In the genomic region with DNA sequence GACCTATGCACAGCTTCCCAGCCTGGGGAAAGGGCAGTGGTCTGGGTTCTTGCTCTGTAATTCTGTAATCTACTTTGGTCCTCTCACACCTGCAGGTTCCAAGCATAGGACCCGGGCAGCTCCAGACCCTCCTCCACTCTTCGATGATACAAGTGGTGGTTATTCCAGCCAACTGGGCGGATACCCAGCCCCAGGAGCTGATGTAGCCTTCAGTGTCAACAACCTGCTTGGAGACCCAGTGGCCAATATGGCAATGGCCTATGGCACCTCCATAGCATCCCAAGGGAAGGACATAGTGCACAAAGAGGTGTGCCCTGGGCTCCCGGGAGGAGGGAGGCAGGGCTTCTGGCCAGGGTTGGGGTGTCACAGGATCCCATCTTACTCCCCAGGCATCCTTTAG, we compare ENCODE assay signal across 8 mouse cellular contexts. TPM values are rescaled to one million over a fixed set of nuclear protein-coding genes. Genes with fewer than 3 reads are reported as not detected.
DNase-seq lines count a peak whose midpoint lies in the region; ATAC-seq and TF ChIP-seq lines count a peak whose summit lies in the region.

No protein-coding gene starts in this region.

- no peaks in the 10 kb centered on the region for H3K9me3 ChIP-seq in heart, embryonic 13.5 days
- H3K9me3 ChIP-seq in G1E (replicated peaks): no peaks in the 10 kb centered on the region
- no peaks in the 10 kb centered on the region for H3K9me3 ChIP-seq in hindbrain, embryonic 10.5 days
- no peaks in the 10 kb centered on the region for H3K9me3 ChIP-seq in midbrain, embryonic 10.5 days (replicated peaks)

- H3K4me1 ChIP-seq in heart, embryonic 13.5 days: peaks cover 36% of the 10 kb centered on the region
- H3K4me1 ChIP-seq in G1E (ENCODE audit: insufficient read depth, low read depth, low read length): peaks cover 38% of the 10 kb centered on the region
- peaks cover 47% of the 10 kb centered on the region for H3K4me1 ChIP-seq in hindbrain, embryonic 10.5 days (replicated peaks)
- peaks cover 44% of the 10 kb centered on the region for H3K4me1 ChIP-seq in midbrain, embryonic 10.5 days

- WGBS in heart, embryonic 13.5 days: 81% methylated on average over 4 of the region's 4 CpGs
- WGBS in hindbrain, embryonic 10.5 days: 93% methylated on average over 4 of the region's 4 CpGs
- WGBS in midbrain, embryonic 10.5 days: 93% methylated on average over 4 of the region's 4 CpGs

- no peak for ATAC-seq in heart, embryonic 13.5 days (ENCODE audit: extremely low read depth, insufficient number of reproducible peaks, low FRiP score, low TSS enrichment)
- ATAC-seq in G1E (ENCODE audit: extremely low read depth, insufficient number of reproducible peaks, low FRiP score, poor library complexity, severe bottlenecking): no peak

- peak overlapping the region; percentile 89 for H3K4me3 ChIP-seq in heart, embryonic 13.5 days
- H3K4me3 ChIP-seq in G1E (ENCODE audit: low read depth, low read length): peak overlapping the region; percentile 98; the same call in 1 of the 2 replicates
- peak overlapping the region; percentile 84 for H3K4me3 ChIP-seq in hindbrain, embryonic 10.5 days
- peak overlapping the region; percentile 91 for H3K4me3 ChIP-seq in midbrain, embryonic 10.5 days

- H3K36me3 ChIP-seq in heart, embryonic 13.5 days: peaks cover 42% of the 10 kb centered on the region
- H3K36me3 ChIP-seq in G1E (replicated peaks): peaks cover 50% of the 10 kb centered on the region
- peaks cover 43% of the 10 kb centered on the region for H3K36me3 ChIP-seq in hindbrain, embryonic 10.5 days
- peaks cover 42% of the 10 kb centered on the region for H3K36me3 ChIP-seq in midbrain, embryonic 10.5 days

- no peak for DNase-seq in heart, adult 18-20 months
- DNase-seq in G1E (ENCODE audit: low spot score): no peak
- DNase-seq in hindbrain, embryonic 10.5 days (ENCODE audit: low spot score): no peak
- no peak for DNase-seq in midbrain, embryonic 10.5 days (ENCODE audit: low spot score)
- no peak for DNase-seq in thymus, postnatal 36 days
- no peak for DNase-seq in Muller cell, postnatal 12 days (ENCODE audit: inconsistent ontology term)
- no peak for DNase-seq in retina, embryonic 14.5 days (ENCODE audit: low spot score)

- H3K27me3 ChIP-seq in heart, embryonic 13.5 days (replicated peaks): peaks cover 26% of the 10 kb centered on the region
- H3K27me3 ChIP-seq in G1E (ENCODE audit: insufficient read depth, low read length): peaks cover 10% of the 10 kb centered on the region
- H3K27me3 ChIP-seq in hindbrain, embryonic 10.5 days (ENCODE audit: insufficient read depth, poor library complexity, severe bottlenecking): peaks cover 23% of the 10 kb centered on the region
- peaks cover 23% of the 10 kb centered on the region for H3K27me3 ChIP-seq in midbrain, embryonic 10.5 days (ENCODE audit: low read depth, poor library complexity, severe bottlenecking)

- TF ChIP-seq CTCF in G1E (IDR thresholded peaks at IDR 0.05; ENCODE audit: low read depth, low read length): no peak

- no peak overlapping the region for H3K27ac ChIP-seq in heart, embryonic 13.5 days (replicated peaks)
- H3K27ac ChIP-seq in hindbrain, embryonic 10.5 days: 0 out of 2 replicates have a peak overlapping the region, but pooled peaks have one; percentile 84
- no peak overlapping the region for H3K27ac ChIP-seq in midbrain, embryonic 10.5 days (replicated peaks)

- peak overlapping the region; percentile 93 for H3K9ac ChIP-seq in heart, embryonic 13.5 days

- peak overlapping the region; percentile 82 for H3K4me2 ChIP-seq in heart, embryonic 13.5 days

RNA-seq across cellular contexts. Expression of a gene that starts 1.0 kb away (rescaled TPM):
- 84.3 and 94.6 TPM in 2 replicates for polyA plus RNA-seq in heart, embryonic 13.5 days (2015; fragmentation: Nextera tagmentation; extraction: Ambion mirVana)
- total RNA-seq in heart, adult 18-20 months (2021): 100 to 1,000 TPM in 1 of 2 experiments, 10 to 100 TPM in 1; 97.6 to 104 TPM
- total RNA-seq in G1E (2014; fragmentation: Nextera tagmentation): 44.2 and 55.9 TPM in 2 replicates
- total RNA-seq in G1E (2017): 12.8 and 19.7 TPM in 2 replicates
- 11.3 and 11.5 TPM in 2 replicates for polyA plus RNA-seq in G1E (2012)
- 87.1 and 92.0 TPM in 2 replicates for polyA plus RNA-seq in hindbrain, embryonic 10.5 days (2016; fragmentation: Nextera tagmentation; extraction: Ambion mirVana)
- polyA plus RNA-seq in midbrain, embryonic 10.5 days (2016; fragmentation: Nextera tagmentation; extraction: Ambion mirVana): 85.1 and 90.7 TPM in 2 replicates

RNA-seq across cellular contexts. Expression of a gene that starts 4.0 kb away (rescaled TPM):
- 3.5 and 4.8 TPM in 2 replicates for polyA plus RNA-seq in heart, embryonic 13.5 days (2015; fragmentation: Nextera tagmentation; extraction: Ambion mirVana)
- 1 to 10 TPM; 1.6 to 2.3 TPM for total RNA-seq in heart, adult 18-20 months (2021)
- total RNA-seq in G1E (2014; fragmentation: Nextera tagmentation) (not detected in 2 replicates), G1E (2017) (0.06 and 0.16 TPM in 2 replicates)
- polyA plus RNA-seq in G1E (2012): not detected in 2 replicates
- 1.5 and 1.8 TPM in 2 replicates for polyA plus RNA-seq in hindbrain, embryonic 10.5 days (2016; fragmentation: Nextera tagmentation; extraction: Ambion mirVana)
- 0.97 and 1.0 TPM in 2 replicates for polyA plus RNA-seq in midbrain, embryonic 10.5 days (2016; fragmentation: Nextera tagmentation; extraction: Ambion mirVana)

RNA-seq across cellular contexts. Expression of a gene that starts 9.0 kb away (rescaled TPM):
- 4.6 and 5.8 TPM in 2 replicates for polyA plus RNA-seq in heart, embryonic 13.5 days (2015; fragmentation: Nextera tagmentation; extraction: Ambion mirVana)
- under 1 TPM in 1 of 2 experiments, not detected in 1; 0.31 TPM for total RNA-seq in heart, adult 18-20 months (2021)
- 0.53 and 2.1 TPM in 2 replicates for total RNA-seq in G1E (2014; fragmentation: Nextera tagmentation)
- not detected in 2 replicates for total RNA-seq in G1E (2017)
- 1.6 and 1.9 TPM in 2 replicates for polyA plus RNA-seq in G1E (2012)
- polyA plus RNA-seq in hindbrain, embryonic 10.5 days (2016; fragmentation: Nextera tagmentation; extraction: Ambion mirVana): 42.1 and 115 TPM in 2 replicates
- polyA plus RNA-seq in midbrain, embryonic 10.5 days (2016; fragmentation: Nextera tagmentation; extraction: Ambion mirVana): 42.2 and 72.4 TPM in 2 replicates

RNA-seq across cellular contexts. Expression of a gene that starts 17.5 kb away (rescaled TPM):
- polyA plus RNA-seq in heart, embryonic 13.5 days (2015; fragmentation: Nextera tagmentation; extraction: Ambion mirVana): 220 TPM in 2 replicates
- 100 to 1,000 TPM; 190 to 204 TPM for total RNA-seq in heart, adult 18-20 months (2021)
- 35.9 and 47.6 TPM in 2 replicates for total RNA-seq in G1E (2014; fragmentation: Nextera tagmentation)
- total RNA-seq in G1E (2017): 90.4 and 109 TPM in 2 replicates
- 195 and 231 TPM in 2 replicates for polyA plus RNA-seq in G1E (2012)
- polyA plus RNA-seq in hindbrain, embryonic 10.5 days (2016; fragmentation: Nextera tagmentation; extraction: Ambion mirVana): 270 and 303 TPM in 2 replicates
- 267 and 280 TPM in 2 replicates for polyA plus RNA-seq in midbrain, embryonic 10.5 days (2016; fragmentation: Nextera tagmentation; extraction: Ambion mirVana)

RNA-seq across cellular contexts. Expression of a gene that starts 21.4 kb away (rescaled TPM):
- polyA plus RNA-seq in heart, embryonic 13.5 days (2015; fragmentation: Nextera tagmentation; extraction: Ambion mirVana): 17.7 and 23.6 TPM in 2 replicates
- 1 to 10 TPM; 6.9 to 7.4 TPM for total RNA-seq in heart, adult 18-20 months (2021)
- total RNA-seq in G1E (2014; fragmentation: Nextera tagmentation) (not detected in 2 replicates), G1E (2017) (not detected in 2 replicates)
- polyA plus RNA-seq in G1E (2012): not detected in 2 replicates
- 26.9 and 39.1 TPM in 2 replicates for polyA plus RNA-seq in hindbrain, embryonic 10.5 days (2016; fragmentation: Nextera tagmentation; extraction: Ambion mirVana)
- polyA plus RNA-seq in midbrain, embryonic 10.5 days (2016; fragmentation: Nextera tagmentation; extraction: Ambion mirVana): 25.3 and 34.1 TPM in 2 replicates
